Mouse (Mus musculus): ENCODE measurements around the gene Nrd1.

The Nrd1 gene

GRCm38 (mm10) chr4:109026543-109026942 is 26.1 kb downstream of the Nrd1 start:
- no peak for DNase-seq (ENCODE audit: low spot score)

- no peak for DNase-seq (ENCODE audit: low spot score)
These were observed 29.4 kb downstream of the Nrd1 start for GRCm38 (mm10) chr4:109029857-109030256.

GRCm38 (mm10) chr4:109030266-109030665 is 29.8 kb downstream of the Nrd1 start:
- DNase-seq (ENCODE audit: low spot score): no peak

GRCm38 (mm10) chr4:109036327-109036726 is 35.9 kb downstream of the Nrd1 start:
- no peak for DNase-seq (ENCODE audit: low spot score)

GRCm38 (mm10) chr4:109042739-109043138 is 42.3 kb downstream of the Nrd1 start:
- DNase-seq (ENCODE audit: low spot score): no peak

- no peak for DNase-seq (ENCODE audit: low spot score)
These were observed 42.8 kb downstream of the Nrd1 start for GRCm38 (mm10) chr4:109043294-109043693.

DNA sequence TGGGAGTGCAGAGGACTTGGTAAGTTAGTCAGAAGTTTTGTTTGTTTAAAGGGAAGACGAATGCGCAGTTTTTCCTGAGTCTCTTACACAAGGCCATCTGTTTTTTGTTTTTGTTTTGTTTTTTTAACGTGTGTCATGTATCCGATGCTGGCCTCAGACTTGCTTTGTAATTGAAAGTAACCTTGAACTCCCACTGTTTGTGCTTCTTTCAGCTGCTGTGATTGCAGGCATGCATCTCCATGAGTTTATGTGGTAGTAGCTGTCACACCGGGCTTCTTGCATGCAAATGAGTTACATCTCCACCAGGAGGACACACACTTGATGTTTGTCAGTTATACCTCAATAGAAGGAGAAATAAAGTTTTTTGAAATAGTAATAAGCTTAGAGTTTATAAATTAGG is 43.3 kb downstream of the Nrd1 start:
- no peak for DNase-seq (ENCODE audit: low spot score)

DNA sequence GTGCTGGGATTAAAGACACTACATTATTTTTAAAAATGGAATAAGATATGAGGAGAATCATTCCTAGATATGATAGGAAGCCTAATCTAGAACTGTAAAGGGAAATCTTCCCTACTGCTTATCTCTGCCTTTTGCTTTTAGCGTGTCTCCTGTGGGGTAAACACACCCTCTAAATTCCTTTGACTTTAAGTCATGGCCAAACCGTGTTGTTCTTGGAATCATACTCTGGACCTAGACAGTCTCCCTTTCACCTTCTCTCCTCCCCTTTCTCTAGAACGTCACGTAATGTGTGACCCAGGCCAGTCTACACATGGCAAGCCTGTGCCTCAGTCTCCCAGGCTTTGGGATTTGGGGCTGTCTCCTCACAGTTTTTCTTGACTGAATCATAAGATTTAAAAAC is 47.8 kb downstream of the Nrd1 start:
- DNase-seq (ENCODE audit: low spot score): no peak

DNA sequence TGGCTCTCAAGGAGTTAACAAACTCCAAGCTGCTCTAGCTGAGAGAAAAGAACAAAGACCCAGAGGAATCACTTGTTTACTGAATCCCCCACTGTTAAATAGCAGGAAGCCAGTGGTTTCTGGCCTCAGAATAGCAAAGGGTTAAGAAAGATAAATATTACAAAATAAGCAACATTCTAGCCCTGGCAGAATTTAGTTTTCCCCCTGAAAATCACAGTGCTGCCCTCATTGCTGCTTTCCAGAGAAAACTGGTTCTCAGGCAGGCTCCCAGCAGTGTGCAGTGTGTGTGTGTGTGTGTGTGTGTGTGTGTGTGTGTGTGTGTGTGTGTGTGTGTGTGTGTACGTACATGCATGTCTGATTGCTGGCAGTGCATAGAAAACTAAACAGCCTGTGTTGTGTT is 51.8 kb downstream of the Nrd1 start:
- DNase-seq (ENCODE audit: low spot score): no peak

- DNase-seq (ENCODE audit: low spot score): no peak
These were observed 53.5 kb downstream of the Nrd1 start for GRCm38 (mm10) chr4:109054003-109054402.

DNA sequence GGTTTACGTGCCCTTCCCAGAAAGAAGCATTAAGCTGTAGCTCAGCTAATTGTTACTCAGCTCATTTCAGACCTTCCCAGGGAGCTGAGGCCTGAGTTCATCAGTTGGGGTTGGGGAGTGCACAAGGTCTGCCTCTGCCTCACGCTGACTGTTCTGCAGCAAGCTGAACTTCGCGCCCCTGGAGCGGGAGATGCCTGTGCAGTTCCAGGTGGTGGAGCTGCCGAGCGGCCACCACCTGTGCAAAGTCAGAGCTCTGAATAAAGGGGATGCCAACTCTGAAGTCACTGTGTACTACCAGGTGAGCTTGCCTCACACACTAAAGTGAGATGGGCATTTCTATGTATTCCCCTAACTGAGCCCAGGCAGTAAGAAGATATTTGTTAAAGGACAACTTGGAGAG is 55.9 kb downstream of the Nrd1 start:
- no peak for DNase-seq (ENCODE audit: low spot score)

DNA sequence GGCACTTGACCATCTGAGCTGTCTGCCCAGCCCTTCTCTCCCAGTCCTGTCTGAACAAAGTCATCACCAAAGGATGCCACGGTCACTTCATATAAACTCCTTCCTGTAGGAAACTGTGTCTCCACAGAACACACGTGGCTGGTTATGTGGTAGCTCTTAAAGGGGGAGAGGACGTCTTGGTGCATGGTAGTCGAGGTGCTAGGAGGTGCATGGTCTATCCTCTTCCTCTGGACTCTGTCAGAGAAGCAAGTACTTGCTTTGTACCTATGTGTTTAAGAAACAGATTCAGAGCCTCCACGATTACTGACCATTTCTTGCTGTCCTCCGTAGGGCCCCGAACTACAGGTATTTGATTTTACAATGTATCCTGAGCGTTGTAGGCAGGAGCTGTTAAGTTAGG is 57.2 kb downstream of the Nrd1 start:
- no peak for DNase-seq (ENCODE audit: low spot score)

DNA sequence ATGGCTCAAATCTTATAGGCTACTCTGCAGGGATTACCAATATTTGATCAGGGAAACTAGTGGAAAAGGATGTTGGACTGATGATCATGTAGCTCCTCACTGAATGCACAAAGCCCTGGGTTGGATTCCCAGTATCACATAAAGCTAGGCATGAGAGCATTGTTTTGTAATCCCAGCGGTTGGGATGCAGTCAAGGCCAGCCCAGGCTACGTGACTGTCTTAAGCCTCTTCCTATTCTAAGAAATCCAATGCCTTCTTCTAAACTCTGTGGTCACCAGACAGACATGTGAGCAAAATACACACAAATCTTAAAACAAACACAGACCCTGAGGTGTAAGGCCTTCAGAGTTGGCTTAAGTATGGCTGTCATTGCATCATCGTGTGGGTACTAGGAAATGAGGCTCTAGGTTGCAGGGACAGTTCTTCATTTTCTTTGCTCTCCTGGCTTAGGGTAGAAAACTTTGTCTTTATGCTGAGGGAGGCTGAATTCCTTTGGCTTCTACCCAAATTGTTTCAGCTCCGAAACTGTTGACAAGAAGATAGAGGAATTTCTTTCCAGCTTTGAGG is 58.9 kb downstream of the Nrd1 start:
- no peak for DNase-seq (ENCODE audit: low spot score)

DNA sequence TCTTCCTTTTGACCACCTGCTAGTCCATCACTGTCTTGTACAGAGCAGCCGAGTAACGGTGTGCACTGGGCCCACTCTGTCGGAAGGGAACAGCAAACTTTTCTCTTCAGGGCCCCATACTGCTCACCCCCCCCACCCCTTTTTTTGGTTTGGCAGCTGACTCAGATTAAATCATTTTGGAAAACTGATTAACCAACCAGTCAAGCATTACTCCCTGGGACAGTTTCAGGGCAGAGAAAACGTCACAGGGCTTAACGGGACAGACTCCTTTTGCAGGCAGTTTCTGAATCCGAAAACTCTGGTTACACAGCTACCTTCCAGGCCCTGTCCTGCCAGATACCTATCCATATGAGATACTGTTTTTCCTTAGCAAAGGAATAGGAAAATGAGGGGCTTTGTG is 64.5 kb downstream of the Nrd1 start:
- DNase-seq (ENCODE audit: low spot score): no peak

DNA sequence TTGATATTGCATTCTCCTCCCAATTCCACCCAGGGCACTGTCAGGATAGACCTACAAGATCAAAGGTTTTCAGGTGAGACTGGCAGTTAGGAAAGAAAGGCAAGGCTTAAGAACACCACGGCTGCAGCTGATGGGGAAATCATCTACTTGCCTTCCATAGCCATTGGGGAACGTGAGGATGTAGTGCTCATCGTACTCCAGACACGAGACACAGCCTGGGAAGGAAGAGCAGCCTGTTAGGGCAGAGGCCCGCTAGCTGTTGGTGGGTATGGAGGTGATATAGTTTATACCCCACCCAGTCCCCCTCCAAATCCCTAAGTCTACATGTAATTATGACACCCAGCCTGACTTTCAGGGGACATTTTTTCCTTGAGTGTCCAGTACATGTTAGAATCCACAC is 65.3 kb downstream of the Nrd1 start:
- DNase-seq (ENCODE audit: low spot score): no peak

DNA sequence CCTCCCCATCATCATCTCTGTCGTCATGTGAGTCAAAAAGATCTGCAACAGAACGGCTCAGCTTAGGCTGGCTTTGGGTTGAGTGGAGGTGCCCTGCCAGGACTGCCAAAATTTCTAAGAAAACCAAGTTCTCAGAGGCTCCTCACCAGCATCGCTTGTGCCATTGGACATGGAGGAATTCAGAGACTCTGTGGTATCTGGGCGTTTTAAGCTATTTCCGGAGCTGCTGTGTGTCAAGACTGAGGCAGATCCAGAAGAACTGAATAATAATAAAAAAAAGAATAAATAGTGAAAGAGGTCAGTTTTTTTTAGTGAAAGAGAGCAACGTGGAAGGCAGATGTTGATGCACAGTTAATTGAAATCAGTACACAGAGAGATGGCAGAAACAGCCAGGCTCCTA is 72.4 kb downstream of the Nrd1 start:
- DNase-seq (ENCODE audit: low spot score): no peak

DNA sequence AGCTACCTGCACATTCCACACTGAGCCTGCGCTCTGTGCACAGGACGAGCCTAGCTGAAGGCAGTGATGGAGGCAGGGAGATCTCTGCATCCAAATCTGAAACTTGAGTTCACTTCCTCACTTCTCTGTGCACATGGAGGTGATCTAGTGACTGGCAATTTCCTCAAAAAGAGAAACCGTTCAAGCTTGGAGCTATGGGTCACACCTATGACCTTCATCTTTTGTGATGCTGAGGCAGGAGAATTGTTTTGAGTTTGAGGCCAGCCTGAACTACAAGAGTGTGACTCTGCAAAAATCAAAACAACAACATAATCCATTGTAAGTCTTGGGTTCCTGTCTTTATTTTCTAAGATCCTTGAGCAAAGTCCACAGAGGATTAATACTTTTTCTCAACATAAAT is 72.8 kb downstream of the Nrd1 start:
- DNase-seq (ENCODE audit: low spot score): no peak

- DNase-seq (ENCODE audit: low spot score): no peak
These were observed 78.5 kb downstream of the Nrd1 start for GRCm38 (mm10) chr4:109078941-109079340.

DNA sequence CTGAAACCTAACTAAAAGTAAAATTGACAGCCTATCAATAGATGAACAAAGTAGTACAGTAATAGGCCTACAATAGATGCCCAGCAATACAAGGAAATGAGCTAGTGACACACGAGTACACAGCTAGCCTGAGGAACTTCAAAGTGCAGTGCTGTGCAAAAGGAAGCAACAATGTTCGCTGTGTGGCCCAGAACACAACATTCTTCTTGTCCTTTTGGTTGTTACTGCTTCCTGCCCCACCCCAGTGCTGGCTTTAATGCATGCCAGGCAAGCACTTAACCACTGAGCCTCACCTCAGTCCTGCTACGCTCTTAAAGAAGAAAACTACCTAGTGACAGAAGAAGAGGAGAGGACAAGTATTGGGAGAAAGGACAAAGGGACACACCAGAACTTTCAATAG is 79.2 kb downstream of the Nrd1 start:
- DNase-seq (ENCODE audit: low spot score): no peak

- DNase-seq (ENCODE audit: low spot score): no peak
These were observed 79.7 kb downstream of the Nrd1 start for GRCm38 (mm10) chr4:109080118-109080517.

DNA sequence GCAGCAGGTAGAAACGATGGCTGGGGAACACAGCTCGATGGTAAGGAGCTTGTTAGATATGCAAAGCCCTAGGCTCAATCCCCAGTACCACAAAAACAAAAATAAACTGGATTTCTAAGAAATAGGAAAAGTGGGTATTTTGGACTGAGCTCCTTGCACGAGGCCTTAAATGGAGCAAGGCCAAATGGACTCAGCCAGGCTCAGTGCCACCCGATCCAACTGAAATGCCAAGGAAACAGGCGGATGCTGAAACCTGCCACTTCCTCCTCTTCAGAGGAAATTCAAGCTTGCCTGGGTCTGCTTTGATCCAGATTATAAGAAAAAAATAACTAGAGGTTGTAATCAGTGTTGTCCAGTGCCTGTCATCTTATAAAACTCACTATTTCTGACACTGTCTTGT is 88.7 kb downstream of the Nrd1 start:
- no peak for DNase-seq (ENCODE audit: low spot score)

DNA sequence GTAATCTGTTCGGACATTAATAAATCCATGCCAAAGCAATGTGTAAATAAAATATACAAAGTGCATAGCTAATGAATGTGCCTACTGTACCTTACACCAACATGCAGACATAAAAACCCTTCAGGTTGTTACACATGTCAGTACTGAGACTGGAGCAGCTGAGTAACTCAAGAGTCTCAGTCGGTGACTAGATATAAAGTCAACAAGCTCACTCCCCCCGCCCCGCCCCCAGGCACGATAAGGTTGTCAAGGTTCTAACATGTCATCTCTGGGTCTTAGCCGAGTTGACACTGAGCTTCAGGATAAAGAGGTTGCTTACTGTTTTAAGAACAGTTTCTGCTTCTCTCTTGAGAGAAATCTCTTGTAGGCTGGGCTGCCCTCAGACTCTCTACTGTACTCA is 89.5 kb downstream of the Nrd1 start:
- DNase-seq (ENCODE audit: low spot score): no peak

- DNase-seq (ENCODE audit: low spot score): no peak
These were observed 90.9 kb downstream of the Nrd1 start for GRCm38 (mm10) chr4:109091241-109091777.

DNA sequence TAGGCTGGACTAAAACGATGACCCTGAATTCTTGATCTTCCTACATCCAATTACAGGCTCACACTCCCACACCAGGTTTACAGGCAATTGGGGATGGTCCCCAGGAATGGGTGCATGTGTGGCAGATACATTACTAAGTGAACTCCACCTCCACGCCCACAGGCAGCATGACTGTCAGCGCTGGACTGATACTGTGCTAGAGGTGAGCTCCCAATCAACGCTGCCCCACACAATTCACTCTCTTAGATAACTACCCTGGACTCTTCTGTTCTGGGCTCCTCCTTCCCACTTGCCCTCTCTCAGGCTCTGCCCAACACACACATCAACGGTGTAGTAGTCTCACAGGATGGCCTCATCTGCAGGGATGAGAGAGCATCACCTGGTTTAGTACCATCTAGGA is 91.9 kb downstream of the Nrd1 start:
- no peak for DNase-seq (ENCODE audit: low spot score)

- DNase-seq (ENCODE audit: low spot score): no peak
These were observed 93.8 kb downstream of the Nrd1 start for GRCm38 (mm10) chr4:109094269-109094668.
